Mouse (Mus musculus): ENCODE results near the gene Lrrc14b. TPM values are rescaled to one million over a fixed set of nuclear protein-coding genes. Genes with fewer than 3 reads are reported as not detected.

The Lrrc14b gene
- 0.01 and 0.02 TPM in 2 replicates for polyA plus RNA-seq (2012; rRNA removed)
- polyA plus RNA-seq (2014; fragmentation: Nextera tagmentation; extraction: Ambion mirVana): not detected in 2 replicates

GRCm38 (mm10) chr13:74363859-74364235 lies at the start of gene Lrrc14b:
Gene Lrrc14b, minus strand, starts transcription at chr13:74364005.
- DNase-seq (ENCODE audit: low read depth in 3 of 3, low spot score in 3 of 3): no peak
- H3K9me3 ChIP-seq (ENCODE audit: control insufficient read depth, low read length): no peaks in the 10 kb centered on the region
- H3K4me3 ChIP-seq (ENCODE audit: insufficient read depth in 1 of 2, low read depth in 2 of 2, low read length in 2 of 2): no peak within 1 kb of the TSS
- no peaks in the 10 kb centered on the region for H3K4me1 ChIP-seq (replicated peaks; ENCODE audit: control insufficient read depth in 2 of 2, insufficient read depth in 2 of 2, low read length in 1 of 2)
- H3K27me3 ChIP-seq (ENCODE audit: control insufficient read depth, insufficient read depth, low read length): no peaks in the 10 kb centered on the region
- no peak within 1 kb of the TSS for H3K27ac ChIP-seq
- no peak within 1 kb of the TSS for H3K9ac ChIP-seq (replicated peaks)
- ATAC-seq (ENCODE audit: insufficient read depth): no peak
- peaks cover 5% of the 10 kb centered on the region; the same call in 1 of the 2 replicates for H3K36me3 ChIP-seq (replicated peaks; ENCODE audit: control insufficient read depth, insufficient read depth, low read depth)
- 59% methylated on average over 8 of the region's 8 CpGs for WGBS (ENCODE audit: insufficient replicate concordance)
- TF ChIP-seq CTCF (IDR thresholded peaks at IDR 0.05; ENCODE audit: low read depth) (no peak), EP300 (IDR thresholded peaks at IDR 0.05; ENCODE audit: low read depth) (no peak)
- H3K4me2 ChIP-seq (ENCODE audit: low read depth): no peak within 1 kb of the TSS

- DNase-seq (ENCODE audit: low read depth in 3 of 3, low spot score in 3 of 3) (no peak), ATAC-seq (ENCODE audit: insufficient read depth) (no peak)
- no peak within 1 kb of the TSS for H3K4me2 ChIP-seq (ENCODE audit: low read depth)
- no peaks in the 10 kb centered on the region for H3K9me3 ChIP-seq (ENCODE audit: control insufficient read depth, low read length)
- WGBS (ENCODE audit: insufficient replicate concordance): 22% methylated on average over 11 of the region's 11 CpGs
- no peak within 1 kb of the TSS for H3K27ac ChIP-seq
- no peak within 1 kb of the TSS for H3K4me3 ChIP-seq (ENCODE audit: insufficient read depth in 1 of 2, low read depth in 2 of 2, low read length in 2 of 2)
- no peaks in the 10 kb centered on the region for H3K27me3 ChIP-seq (ENCODE audit: control insufficient read depth, insufficient read depth, low read length)
- no peak for TF ChIP-seq CTCF (IDR thresholded peaks at IDR 0.05; ENCODE audit: low read depth)
- TF ChIP-seq EP300 (IDR thresholded peaks at IDR 0.05; ENCODE audit: low read depth): no peak
- no peaks in the 10 kb centered on the region for H3K4me1 ChIP-seq (replicated peaks; ENCODE audit: control insufficient read depth in 2 of 2, insufficient read depth in 2 of 2, low read length in 1 of 2)
- H3K9ac ChIP-seq (replicated peaks): no peak within 1 kb of the TSS
- no peaks in the 10 kb centered on the region for H3K36me3 ChIP-seq (replicated peaks; ENCODE audit: control insufficient read depth, insufficient read depth, low read depth)
These were observed 35.6 kb upstream of the Lrrc14b start, which contains the start of gene Ftl1-ps1 for GRCm38 (mm10) chr13:74399298-74399839. Gene Ftl1-ps1, plus strand, starts transcription at chr13:74399694.

- no peak overlapping the region for H3K27ac ChIP-seq
- H3K9me3 ChIP-seq (ENCODE audit: control insufficient read depth, low read length): no peaks in the 10 kb centered on the region
- no peak overlapping the region for H3K4me2 ChIP-seq (ENCODE audit: low read depth)
- no peak for ATAC-seq (ENCODE audit: insufficient read depth)
- DNase-seq (ENCODE audit: low read depth in 3 of 3, low spot score in 3 of 3): no peak
- no peak for TF ChIP-seq CTCF (IDR thresholded peaks at IDR 0.05; ENCODE audit: low read depth)
- no peak for TF ChIP-seq EP300 (IDR thresholded peaks at IDR 0.05; ENCODE audit: low read depth)
- H3K27me3 ChIP-seq (ENCODE audit: control insufficient read depth, insufficient read depth, low read length): no peaks in the 10 kb centered on the region
- H3K4me3 ChIP-seq (ENCODE audit: insufficient read depth in 1 of 2, low read depth in 2 of 2, low read length in 2 of 2): no peak overlapping the region
- H3K36me3 ChIP-seq (replicated peaks; ENCODE audit: control insufficient read depth, insufficient read depth, low read depth): no peaks in the 10 kb centered on the region
- no peaks in the 10 kb centered on the region for H3K4me1 ChIP-seq (replicated peaks; ENCODE audit: control insufficient read depth in 2 of 2, insufficient read depth in 2 of 2, low read length in 1 of 2)
- WGBS (ENCODE audit: insufficient replicate concordance): 52% methylated on average over 2 of the region's 2 CpGs
- H3K9ac ChIP-seq (replicated peaks): no peak overlapping the region
These were observed 27.4 kb upstream of the Lrrc14b start for GRCm38 (mm10) chr13:74391156-74391555.

- H3K27ac ChIP-seq: no peak within 1 kb of the TSS
- H3K4me2 ChIP-seq (ENCODE audit: low read depth): peak within 1 kb of the TSS; percentile 61
- peak within 1 kb of the TSS; percentile 47 for H3K9ac ChIP-seq (replicated peaks)
- H3K27me3 ChIP-seq (ENCODE audit: control insufficient read depth, insufficient read depth, low read length): no peaks in the 10 kb centered on the region
- no peaks in the 10 kb centered on the region for H3K4me1 ChIP-seq (replicated peaks; ENCODE audit: control insufficient read depth in 2 of 2, insufficient read depth in 2 of 2, low read length in 1 of 2)
- no peaks in the 10 kb centered on the region for H3K9me3 ChIP-seq (ENCODE audit: control insufficient read depth, low read length)
- H3K4me3 ChIP-seq (ENCODE audit: insufficient read depth in 1 of 2, low read depth in 2 of 2, low read length in 2 of 2): peak within 1 kb of the TSS; percentile 59 to 98
- peak; percentile 23 to 29 (median 28) for DNase-seq (ENCODE audit: low read depth in 3 of 3, low spot score in 3 of 3)
- ATAC-seq (ENCODE audit: insufficient read depth): peak; percentile 56; the same call in 1 of the 2 replicates
- 1% methylated on average over 14 of the region's 14 CpGs for WGBS (ENCODE audit: insufficient replicate concordance)
- no peaks in the 10 kb centered on the region for H3K36me3 ChIP-seq (replicated peaks; ENCODE audit: control insufficient read depth, insufficient read depth, low read depth)
- TF ChIP-seq CTCF (IDR thresholded peaks at IDR 0.05; ENCODE audit: low read depth) (no peak), EP300 (IDR thresholded peaks at IDR 0.05; ENCODE audit: low read depth) (no peak)
These were observed 26.7 kb upstream of the Lrrc14b start, which contains the start of gene Zfp72 for GRCm38 (mm10) chr13:74390371-74390990. Gene Zfp72, minus strand, starts transcription at chr13:74390836.

GRCm38 (mm10) chr13:74389730-74390129 lies 25.9 kb upstream of the Lrrc14b start:
- Histone ChIP-seq H3K9me3 (ENCODE audit: control insufficient read depth, low read length) (no peaks in the 10 kb centered on the region), H3K27me3 (ENCODE audit: control insufficient read depth, insufficient read depth, low read length) (no peaks in the 10 kb centered on the region), H3K27ac (no peak overlapping the region), H3K36me3 (replicated peaks; ENCODE audit: control insufficient read depth, insufficient read depth, low read depth) (no peaks in the 10 kb centered on the region), H3K4me1 (replicated peaks; ENCODE audit: control insufficient read depth in 2 of 2, insufficient read depth in 2 of 2, low read length in 1 of 2) (no peaks in the 10 kb centered on the region), H3K9ac (replicated peaks) (no peak overlapping the region), H3K4me3 (ENCODE audit: insufficient read depth in 1 of 2, low read depth in 2 of 2, low read length in 2 of 2) (peak overlapping the region in 1 of 2 experiments; percentile 59; a peak in 1 of 4 replicates), H3K4me2 (ENCODE audit: low read depth) (peak overlapping the region; percentile 61)
- TF ChIP-seq CTCF (IDR thresholded peaks at IDR 0.05; ENCODE audit: low read depth) (no peak), EP300 (IDR thresholded peaks at IDR 0.05; ENCODE audit: low read depth) (no peak)
- DNase-seq (ENCODE audit: low read depth in 3 of 3, low spot score in 3 of 3): no peak
- no peak for ATAC-seq (ENCODE audit: insufficient read depth)
- WGBS (ENCODE audit: insufficient replicate concordance): 49% methylated on average over 6 of the region's 6 CpGs
